Mouse (Mus musculus) adrenal gland, adult 8-10 months (tissue): ENCODE data around the gene Cntnap2. TPM values are rescaled to one million over a fixed set of nuclear protein-coding genes. Genes with fewer than 3 reads are reported as not detected.
A peak's percentile ranks its signal among the peaks of the same experiment; 100 is the strongest.
"Not testable (repeated sequence)": the region's sequence is repeated elsewhere in the genome, so short reads cannot be mapped to it uniquely, and the experiment has no call there.

Experiments
- DNase-seq: peaks from one replicate; pipeline ENCODE4 v3.0.0; 2022
- total RNA-seq, 4 experiments: library from RNA; stranded (reverse); gene quantifications; 2 replicates each; pipeline ENCODE4 v1.2.4; 2022

The Cntnap2 gene
- total RNA-seq, 4 experiments from 2014 or later, result 1.9 to 2.9 (median 2.4) TPM

GRCm38 (mm10) chr6:47182252-47182651, 2123.1 kb downstream of the Cntnap2 start:
- DNase-seq, result no peak

- DNase-seq, result no peak
These were observed 2123.6 kb downstream of the Cntnap2 start for GRCm38 (mm10) chr6:47182756-47183155.

- DNase-seq, result not testable (repeated sequence)
These were observed 2124.7 kb downstream of the Cntnap2 start for GRCm38 (mm10) chr6:47183850-47184249.

- peak; percentile 14 for DNase-seq
These were observed 2129.0 kb downstream of the Cntnap2 start for GRCm38 (mm10) chr6:47188193-47188592.

- DNase-seq, result not testable (repeated sequence)
These were observed 2129.4 kb downstream of the Cntnap2 start for GRCm38 (mm10) chr6:47188596-47188995.

GRCm38 (mm10) chr6:47190282-47190681, 2131.1 kb downstream of the Cntnap2 start:
- DNase-seq, result no peak

- peak; percentile 14 for DNase-seq
These were observed 2132.2 kb downstream of the Cntnap2 start for GRCm38 (mm10) chr6:47191277-47191800.

- no peak for DNase-seq
These were observed 2132.8 kb downstream of the Cntnap2 start for GRCm38 (mm10) chr6:47191940-47192339.

GRCm38 (mm10) chr6:47192478-47192877, 2133.3 kb downstream of the Cntnap2 start:
- DNase-seq, result no peak

GRCm38 (mm10) chr6:47197570-47197969, 2138.4 kb downstream of the Cntnap2 start:
- DNase-seq, result no peak

GRCm38 (mm10) chr6:47200671-47201070, 2141.5 kb downstream of the Cntnap2 start:
- DNase-seq, result no peak

GRCm38 (mm10) chr6:47208031-47208430, 2148.9 kb downstream of the Cntnap2 start:
- no peak for DNase-seq

GRCm38 (mm10) chr6:47214731-47215130, 2155.6 kb downstream of the Cntnap2 start:
- no peak for DNase-seq

- not testable (repeated sequence) for DNase-seq
These were observed 2164.4 kb downstream of the Cntnap2 start for GRCm38 (mm10) chr6:47223578-47223977.

GRCm38 (mm10) chr6:47225391-47225790, 2166.2 kb downstream of the Cntnap2 start:
- not testable (repeated sequence) for DNase-seq

- no peak for DNase-seq
These were observed 2168.4 kb downstream of the Cntnap2 start for GRCm38 (mm10) chr6:47227601-47228000.

- no peak for DNase-seq
These were observed 2169.6 kb downstream of the Cntnap2 start for GRCm38 (mm10) chr6:47228676-47229317.

- no peak for DNase-seq
These were observed 2172.4 kb downstream of the Cntnap2 start for GRCm38 (mm10) chr6:47231513-47231912.

GRCm38 (mm10) chr6:47239376-47239921, 2180.3 kb downstream of the Cntnap2 start:
- no peak for DNase-seq

- DNase-seq, result no peak
These were observed 2182.2 kb downstream of the Cntnap2 start for GRCm38 (mm10) chr6:47241379-47241778.

- no peak for DNase-seq
These were observed 2184.9 kb downstream of the Cntnap2 start for GRCm38 (mm10) chr6:47243863-47244606.

GRCm38 (mm10) chr6:47244642-47245041, 2185.5 kb downstream of the Cntnap2 start:
- DNase-seq, result no peak

- DNase-seq, result no peak
These were observed 2196.1 kb downstream of the Cntnap2 start for GRCm38 (mm10) chr6:47255270-47255669.
